Mouse (Mus musculus) E14TG2a.4 (cell line): ENCODE measurements around the gene C1qtnf9.

Source experiments
- CTCF ChIP-seq: conservative IDR thresholded peaks from 2 replicates; pipeline ENCODE4 v1.5.1; 2014; ENCODE audit warnings: low read length
- POU5F1 ChIP-seq: IDR thresholded peaks from 2 replicates; pipeline ENCODE4 v1.6.1; 2014; ENCODE audit warnings: low read length, borderline replicate concordance

- TF ChIP-seq CTCF, result no peak
- no peak for TF ChIP-seq POU5F1
Measured at GRCm38 (mm10) chr14:60741033-60741432, 26.9 kb upstream of the C1qtnf9 start.
